Mouse (Mus musculus) forebrain, embryonic 16.5 days (tissue): ENCODE data around the gene Fkbp4. TPM values are rescaled to one million over a fixed set of nuclear protein-coding genes. Genes with fewer than 3 reads are reported as not detected.

Experiments used
- ATAC-seq: fragments of 200-750 bp; cut with Nextera tagmentation; 2 replicates; pipeline ENCODE4 v1.8.0; 2017; ENCODE audit warnings: mild to moderate bottlenecking, moderate library complexity
- H3K27ac ChIP-seq: fragments of 300-500 bp; sonication (generic); 2 replicates; pipeline ENCODE4 v1.5.1; 2014; ENCODE audit warnings: low read length, control low read depth
- H3K27me3 ChIP-seq: fragments of 300-500 bp; sonication (generic); replicated peaks from 2 replicates; pipeline ENCODE4 v1.6.1; 2014; ENCODE audit warnings: low read length; ENCODE audit not compliant: control insufficient read depth, insufficient read depth
- H3K36me3 ChIP-seq: fragments of 300-500 bp; sonication (generic); 2 replicates; pipeline ENCODE4 v1.6.1; 2014; ENCODE audit not compliant: control insufficient read depth, insufficient read depth
- H3K4me1 ChIP-seq: fragments of 300-500 bp; sonication (generic); replicated peaks from 2 replicates; pipeline ENCODE4 v1.6.1; 2014; ENCODE audit warnings: low read length; ENCODE audit not compliant: control insufficient read depth, insufficient read depth
- H3K4me2 ChIP-seq: fragments of 300-500 bp; sonication (generic); 2 replicates; pipeline ENCODE4 v1.6.1; 2014; ENCODE audit warnings: mild to moderate bottlenecking, low read length, control low read depth
- H3K4me3 ChIP-seq: fragments of 300-500 bp; sonication (generic); replicated peaks from 2 replicates; pipeline ENCODE4 v1.5.1; 2014; ENCODE audit warnings: mild to moderate bottlenecking, low read length, control low read depth
- H3K9ac ChIP-seq: fragments of 300-500 bp; sonication (generic); replicated peaks from 2 replicates; pipeline ENCODE4 v1.6.1; 2014; ENCODE audit warnings: low read depth, low read length, control low read depth
- H3K9me3 ChIP-seq: fragments of 300-500 bp; sonication (generic); 2 replicates; pipeline ENCODE4 v1.6.1; 2016; ENCODE audit warnings: low read length; ENCODE audit not compliant: control insufficient read depth
- WGBS: fragments of 180-500 bp; shearing (Covaris S2); extraction: QIAGEN DNeasy Blood & Tissue Kit; methylation state at CpG from one replicate; pipeline ENCODE4 v1.1.7; 2014; 5-methylcytosine and 5-hydroxymethylcytosine counted together
- polyA plus RNA-seq: library from polyadenylated mRNA; unstranded; fragments of >200 nt; fragmentation: Nextera tagmentation; extraction: Ambion mirVana; gene quantifications from 2 replicates; pipeline ENCODE4 v1.2.1, GENCODE M21; 2015

Fkbp4 gene
- polyA plus RNA-seq, 1 experiment from 2014 or later: 428 TPM

DNA sequence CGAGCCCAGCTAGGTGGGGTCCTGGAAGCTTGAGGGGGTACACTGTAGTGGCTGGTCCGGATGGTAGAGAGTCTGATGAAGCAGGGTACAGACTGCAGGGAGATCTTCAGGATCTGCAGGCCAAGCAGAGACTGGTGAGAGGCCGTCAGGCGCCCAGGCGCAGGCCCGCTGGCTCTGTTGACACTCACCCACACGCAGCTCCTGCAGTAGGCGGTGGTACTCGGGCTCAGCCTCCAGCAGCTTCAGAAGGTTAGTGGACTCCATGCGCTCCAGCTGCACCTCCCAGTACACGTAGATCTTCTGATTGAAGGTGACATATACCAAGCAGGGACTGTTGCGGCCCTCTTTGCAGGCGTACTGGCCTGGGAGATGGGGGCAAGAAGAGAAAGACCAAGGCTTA lies 28.2 kb downstream of the Fkbp4 start:
- Histone ChIP-seq H3K36me3 (peaks cover 17% of the 10 kb centered on the region), H3K9me3 (no peaks in the 10 kb centered on the region), H3K27me3 (no peaks in the 10 kb centered on the region), H3K27ac (no peak overlapping the region), H3K4me3 (no peak overlapping the region), H3K4me1 (no peaks in the 10 kb centered on the region), H3K9ac (no peak overlapping the region), H3K4me2 (no peak overlapping the region)
- no peak for ATAC-seq
- WGBS: 96% methylated on average over 13 of the region's 13 CpGs

GRCm38 (mm10) chr6:128408544-128409125 lies 29.8 kb downstream of the Fkbp4 start:
- Histone ChIP-seq H3K4me1 (no peaks in the 10 kb centered on the region), H3K4me2 (no peak overlapping the region)
- 90% methylated on average over 7 of the region's 7 CpGs for WGBS

DNA sequence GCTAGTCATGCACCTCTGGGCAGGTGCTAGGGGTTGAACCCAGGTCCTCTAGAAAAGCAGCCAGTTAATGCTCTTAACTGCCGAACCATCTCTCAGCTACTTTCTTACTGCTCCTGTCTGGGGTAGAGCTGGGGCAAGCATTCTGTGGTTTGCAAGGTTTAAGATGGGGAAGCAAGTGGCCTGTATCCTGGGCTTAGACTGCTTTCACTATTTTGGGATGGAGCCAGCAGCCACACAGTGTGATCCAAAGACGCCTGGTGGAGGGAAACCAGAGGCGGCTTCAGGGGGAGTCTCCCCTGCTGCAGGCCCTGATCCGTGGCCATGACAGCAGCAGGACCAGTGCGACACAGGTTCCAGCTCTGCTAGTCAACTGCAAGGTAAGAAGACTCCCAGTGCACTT lies 33.8 kb downstream of the Fkbp4 start:
- peaks cover 9% of the 10 kb centered on the region for H3K36me3 ChIP-seq
- H3K9ac ChIP-seq: no peak overlapping the region
- H3K4me2 ChIP-seq: no peak overlapping the region
- H3K27me3 ChIP-seq: no peaks in the 10 kb centered on the region
- no peak for ATAC-seq
- H3K27ac ChIP-seq: no peak overlapping the region
- peaks cover 6% of the 10 kb centered on the region for H3K4me1 ChIP-seq
- 61% methylated on average over 5 of the region's 5 CpGs for WGBS
- no peak overlapping the region for H3K4me3 ChIP-seq
- H3K9me3 ChIP-seq: no peaks in the 10 kb centered on the region

More at GRCm38 (mm10) chr6:128408544-128409125, 29.8 kb downstream of the Fkbp4 start:
- no peak overlapping the region for H3K9ac ChIP-seq
- no peak overlapping the region for H3K4me3 ChIP-seq
- no peaks in the 10 kb centered on the region for H3K9me3 ChIP-seq
- H3K27me3 ChIP-seq: no peaks in the 10 kb centered on the region
- no peak overlapping the region for H3K27ac ChIP-seq
- no peak for ATAC-seq
- H3K36me3 ChIP-seq: peaks cover 17% of the 10 kb centered on the region

DNA sequence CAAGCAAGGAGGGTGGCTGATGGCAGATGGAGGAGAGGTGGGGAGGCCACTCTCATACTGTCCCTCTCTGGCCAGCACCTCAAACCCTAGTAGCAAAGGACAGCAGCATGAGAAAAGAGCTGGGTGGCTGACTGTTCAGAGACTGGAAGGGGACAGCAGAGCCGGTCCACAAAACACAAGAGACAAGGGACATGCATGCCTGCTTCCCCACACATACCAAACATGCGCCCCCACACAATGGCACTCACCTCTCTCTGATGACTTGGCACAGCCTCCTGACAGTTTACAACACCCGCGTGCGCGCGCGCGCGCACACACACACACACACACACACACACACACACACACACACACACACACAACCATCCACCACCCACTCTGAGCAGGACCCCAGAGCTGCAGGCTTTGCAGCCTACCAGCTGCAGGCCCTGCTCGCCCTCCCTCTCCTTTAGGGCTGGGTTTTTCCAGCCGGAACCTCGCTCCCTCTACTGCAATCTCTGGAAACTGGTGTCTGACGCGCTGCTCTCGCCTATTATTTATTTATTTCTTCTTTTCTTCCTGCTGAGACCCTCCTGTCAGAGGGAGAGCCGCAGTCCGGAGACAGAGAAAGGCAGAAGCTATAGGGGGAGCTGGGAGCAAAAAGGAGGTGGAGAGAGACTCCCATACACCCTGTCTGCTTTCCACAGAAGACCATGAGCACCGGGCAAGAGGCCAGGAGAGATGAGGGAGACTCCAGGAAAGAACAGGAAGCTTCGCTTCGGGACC lies 38.9 kb downstream of the Fkbp4 start:
- Histone ChIP-seq H3K4me2 (peak overlapping the region; percentile 51), H3K9ac (peak overlapping the region; percentile 56), H3K4me1 (peaks cover 6% of the 10 kb centered on the region), H3K27me3 (no peaks in the 10 kb centered on the region), H3K27ac (peak overlapping the region; percentile 46), H3K36me3 (no peaks in the 10 kb centered on the region), H3K9me3 (no peaks in the 10 kb centered on the region), H3K4me3 (peak overlapping the region; percentile 36)
- ATAC-seq: peak; percentile 85
- WGBS: 33% methylated on average over 21 of the region's 21 CpGs

GRCm38 (mm10) chr6:128398996-128399395 lies 39.5 kb downstream of the Fkbp4 start, which contains the start of gene Nrip2:
Gene Nrip2 (plus strand): TSS chr6:128399296.
- Histone ChIP-seq H3K4me2 (peak within 1 kb of the TSS; percentile 51), H3K36me3 (no peaks in the 10 kb centered on the region), H3K27ac (peak within 1 kb of the TSS; percentile 46), H3K27me3 (no peaks in the 10 kb centered on the region), H3K4me1 (peaks cover 6% of the 10 kb centered on the region), H3K4me3 (peak within 1 kb of the TSS; percentile 36), H3K9me3 (no peaks in the 10 kb centered on the region), H3K9ac (peak within 1 kb of the TSS; percentile 56)
- ATAC-seq: no peak
- 78% methylated on average over 3 of the region's 3 CpGs for WGBS

DNA sequence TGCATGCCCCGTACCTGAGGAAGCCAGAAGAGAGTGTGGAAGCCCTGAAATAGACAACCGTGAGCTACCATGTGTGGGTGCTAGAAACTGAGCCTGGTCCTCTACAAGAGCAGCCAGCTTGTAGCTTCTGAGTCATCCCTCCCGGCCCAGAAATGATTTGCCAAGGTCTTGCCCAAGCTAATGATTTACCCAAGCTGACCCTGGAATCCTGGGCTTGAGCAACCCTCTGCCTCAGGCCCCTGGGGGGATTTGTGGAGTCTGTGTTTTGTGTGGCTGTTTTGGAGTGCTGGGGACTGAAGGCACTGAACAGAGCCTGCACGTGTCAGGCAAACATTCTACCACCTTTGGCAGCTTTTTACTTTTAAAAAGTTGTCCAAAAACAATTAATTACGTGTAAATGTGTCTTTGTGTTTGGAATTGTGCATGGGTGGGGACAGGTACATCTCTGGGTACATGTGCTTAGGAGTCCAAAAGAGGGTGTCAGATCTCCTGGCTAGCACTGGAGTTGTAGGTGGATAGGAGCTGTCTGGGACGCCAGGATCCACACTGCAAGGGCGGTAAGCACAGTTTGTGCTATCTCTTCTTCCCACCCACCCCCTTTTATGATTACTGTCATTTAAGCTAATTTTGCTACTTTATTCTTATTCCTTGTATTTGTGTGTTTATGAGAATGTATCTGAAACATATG lies 40.8 kb downstream of the Fkbp4 start:
- Histone ChIP-seq H3K4me3 (no peak overlapping the region), H3K27ac (no peak overlapping the region), H3K4me1 (peaks cover 6% of the 10 kb centered on the region), H3K9me3 (no peaks in the 10 kb centered on the region), H3K4me2 (no peak overlapping the region), H3K36me3 (no peaks in the 10 kb centered on the region), H3K9ac (no peak overlapping the region), H3K27me3 (no peaks in the 10 kb centered on the region)
- ATAC-seq: no peak
- 76% methylated on average over 7 of the region's 7 CpGs for WGBS

- Histone ChIP-seq H3K4me3 (no peak overlapping the region), H3K36me3 (no peaks in the 10 kb centered on the region), H3K27ac (no peak overlapping the region), H3K27me3 (no peaks in the 10 kb centered on the region), H3K4me2 (no peak overlapping the region), H3K4me1 (no peaks in the 10 kb centered on the region), H3K9me3 (no peaks in the 10 kb centered on the region), H3K9ac (no peak overlapping the region)
- 83% methylated on average over 1 of the region's 1 CpGs for WGBS
- ATAC-seq: no peak
Measured at GRCm38 (mm10) chr6:128390683-128391082, 47.8 kb downstream of the Fkbp4 start.

- no peak overlapping the region for H3K4me3 ChIP-seq
- ATAC-seq: no peak
- 84% methylated on average over 1 of the region's 1 CpGs for WGBS
Measured at GRCm38 (mm10) chr6:128389185-128389584, 49.3 kb downstream of the Fkbp4 start.

GRCm38 (mm10) chr6:128385026-128385425 lies 53.5 kb downstream of the Fkbp4 start:
- 84% methylated on average over 1 of the region's 1 CpGs for WGBS
- ATAC-seq: no peak
- H3K9me3 ChIP-seq: no peaks in the 10 kb centered on the region
- no peak overlapping the region for H3K4me2 ChIP-seq
- H3K36me3 ChIP-seq: no peaks in the 10 kb centered on the region
- H3K27ac ChIP-seq: no peak overlapping the region
- no peaks in the 10 kb centered on the region for H3K4me1 ChIP-seq
- no peak overlapping the region for H3K4me3 ChIP-seq
- no peaks in the 10 kb centered on the region for H3K27me3 ChIP-seq
- no peak overlapping the region for H3K9ac ChIP-seq

More at GRCm38 (mm10) chr6:128389185-128389584, 49.3 kb downstream of the Fkbp4 start:
- Histone ChIP-seq H3K27me3 (no peaks in the 10 kb centered on the region), H3K9ac (no peak overlapping the region), H3K27ac (no peak overlapping the region), H3K4me2 (no peak overlapping the region), H3K9me3 (no peaks in the 10 kb centered on the region), H3K36me3 (no peaks in the 10 kb centered on the region), H3K4me1 (no peaks in the 10 kb centered on the region)
